Mouse (Mus musculus) lung, embryonic 15.5 days (tissue): Measurements from ENCODE around the gene Olfr199. TPM values are rescaled to one million over a fixed set of nuclear protein-coding genes. Genes with fewer than 3 reads are reported as not detected.
"Not testable (repeated sequence)": the region's sequence is repeated elsewhere in the genome, so short reads cannot be mapped to it uniquely, and the experiment has no call there.

Experiments used
- ATAC-seq: fragments of 200-750 bp; cut with Nextera tagmentation; 2 replicates; pipeline ENCODE4 v1.8.0; 2017; ENCODE audit warnings: moderate number of reproducible peaks, borderline replicate concordance; ENCODE audit not compliant: low FRiP score, low TSS enrichment; ENCODE audit errors: extremely low read depth
- H3K27ac ChIP-seq: fragments of 300-500 bp; sonication (generic); 2 replicates; pipeline ENCODE4 v1.5.1; 2015; ENCODE audit warnings: moderate library complexity, mild to moderate bottlenecking, inconsistent platforms
- H3K27me3 ChIP-seq: fragments of 300-500 bp; sonication (generic); 2 replicates; pipeline ENCODE4 v1.6.1; 2015; ENCODE audit warnings: inconsistent platforms
- H3K36me3 ChIP-seq: fragments of 300-500 bp; sonication (generic); 2 replicates; pipeline ENCODE4 v1.6.1; 2015; ENCODE audit warnings: inconsistent platforms
- H3K4me1 ChIP-seq: fragments of 300-500 bp; sonication (generic); 2 replicates; pipeline ENCODE4 v1.6.1; 2015; ENCODE audit warnings: inconsistent platforms
- H3K4me2 ChIP-seq: fragments of 300-500 bp; sonication (generic); 2 replicates; pipeline ENCODE4 v1.6.1; 2015; ENCODE audit warnings: inconsistent platforms, mild to moderate bottlenecking, moderate library complexity
- H3K4me3 ChIP-seq: fragments of 300-500 bp; sonication (generic); 2 replicates; pipeline ENCODE4 v1.5.1; 2015; ENCODE audit warnings: mild to moderate bottlenecking, inconsistent platforms
- H3K9ac ChIP-seq: fragments of 300-500 bp; sonication (generic); 2 replicates; pipeline ENCODE4 v1.6.1; 2015; ENCODE audit warnings: inconsistent platforms
- H3K9me3 ChIP-seq: fragments of 300-500 bp; sonication (generic); 2 replicates; pipeline ENCODE4 v1.6.1; 2016; ENCODE audit warnings: inconsistent platforms
- WGBS: fragments of 180-500 bp; shearing (Covaris S2); methylation state at CpG from one replicate; pipeline ENCODE4 v1.1.7; 2015; 5-methylcytosine and 5-hydroxymethylcytosine counted together
- polyA plus RNA-seq: library from polyadenylated mRNA; unstranded; fragments of >200 nt; fragmentation: Nextera tagmentation; extraction: Ambion mirVana; gene quantifications from 2 replicates; pipeline ENCODE4 v1.2.1, GENCODE M21; 2015

Gene Olfr199
- polyA plus RNA-seq = not detected in 2 replicates

- not testable (repeated sequence) for H3K9ac ChIP-seq, H3K4me1 ChIP-seq, H3K27me3 ChIP-seq, H3K4me3 ChIP-seq, H3K4me2 ChIP-seq, H3K27ac ChIP-seq, ATAC-seq, H3K9me3 ChIP-seq, H3K36me3 ChIP-seq
- 71% methylated on average over 1 of the region's 1 CpGs for WGBS
These were observed at the start of gene Olfr199 for GRCm38 (mm10) chr16:59219667-59220066. Gene Olfr199 (minus strand): TSS chr16:59219767.

GRCm38 (mm10) chr16:59269097-59269496, 49.5 kb upstream of the Olfr199 start:
- WGBS = 68% methylated on average over 4 of the region's 4 CpGs
- ATAC-seq, H3K4me2 ChIP-seq: not testable (repeated sequence)

GRCm38 (mm10) chr16:59249684-59250083, 30.1 kb upstream of the Olfr199 start:
- Histone ChIP-seq H3K36me3 (no peaks in the 10 kb centered on the region), H3K27ac (no peak overlapping the region), H3K9me3 (no peaks in the 10 kb centered on the region), H3K4me3 (no peak overlapping the region), H3K4me1 (no peaks in the 10 kb centered on the region), H3K27me3 (no peaks in the 10 kb centered on the region), H3K4me2 (no peak overlapping the region), H3K9ac (no peak overlapping the region)
- 80% methylated on average over 17 of the region's 17 CpGs for WGBS
- no peak for ATAC-seq

More at GRCm38 (mm10) chr16:59269097-59269496, 49.5 kb upstream of the Olfr199 start:
- not testable (repeated sequence) for H3K4me1 ChIP-seq, H3K36me3 ChIP-seq, H3K4me3 ChIP-seq, H3K9me3 ChIP-seq, H3K27me3 ChIP-seq, H3K9ac ChIP-seq, H3K27ac ChIP-seq

DNA sequence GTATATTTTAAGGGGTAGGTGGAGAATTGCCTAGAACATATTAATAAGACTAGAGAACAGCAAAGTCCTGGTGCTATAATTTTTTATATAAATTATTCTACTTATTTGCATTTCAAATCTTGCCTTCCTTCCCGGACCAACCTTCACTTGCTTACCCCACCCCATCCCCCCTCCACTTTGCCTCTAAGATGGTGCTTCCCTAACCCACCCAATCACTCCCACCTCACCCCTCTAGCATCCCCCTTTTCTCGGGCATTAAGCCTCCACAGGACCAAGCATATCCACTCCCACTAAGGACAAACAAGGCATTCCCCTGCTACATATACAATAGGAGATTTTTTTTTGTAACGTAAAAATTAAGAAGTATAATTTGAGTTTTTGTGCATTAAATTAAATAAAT, 1.7 kb downstream of the Olfr199 start:
- not testable (repeated sequence) for H3K27ac ChIP-seq, H3K4me1 ChIP-seq, H3K9me3 ChIP-seq, H3K4me3 ChIP-seq, ATAC-seq, H3K9ac ChIP-seq, H3K4me2 ChIP-seq, H3K27me3 ChIP-seq, H3K36me3 ChIP-seq
- 69% methylated on average over 3 of the region's 3 CpGs for WGBS

DNA sequence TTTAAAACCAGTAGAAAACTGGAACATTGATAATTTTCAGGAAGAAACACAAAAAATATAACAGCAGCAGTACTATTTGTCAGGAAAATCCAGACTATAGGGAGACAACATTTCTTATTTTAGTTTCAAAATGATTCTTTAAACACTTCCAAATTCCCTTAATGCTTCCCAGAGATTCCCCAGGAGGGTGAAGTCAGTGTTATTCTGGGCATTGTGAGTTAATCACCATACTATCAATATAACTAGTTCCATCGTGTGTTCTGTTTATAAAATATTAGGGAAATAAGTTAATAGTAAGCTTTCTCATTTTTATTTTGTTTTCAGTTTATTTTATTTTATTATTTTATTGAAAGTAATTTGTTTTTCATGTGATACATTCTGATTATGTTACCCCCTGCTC, 16.1 kb downstream of the Olfr199 start, which contains the start of gene Olfr198:
Gene Olfr198 (minus strand): TSS at position 101 of the 400 bp plus-strand sequence.
- H3K27me3 ChIP-seq, H3K27ac ChIP-seq, H3K9me3 ChIP-seq, H3K36me3 ChIP-seq, H3K4me2 ChIP-seq, H3K4me3 ChIP-seq, H3K9ac ChIP-seq, H3K4me1 ChIP-seq, ATAC-seq: not testable (repeated sequence)
- 56% methylated on average over 1 of the region's 1 CpGs for WGBS

DNA sequence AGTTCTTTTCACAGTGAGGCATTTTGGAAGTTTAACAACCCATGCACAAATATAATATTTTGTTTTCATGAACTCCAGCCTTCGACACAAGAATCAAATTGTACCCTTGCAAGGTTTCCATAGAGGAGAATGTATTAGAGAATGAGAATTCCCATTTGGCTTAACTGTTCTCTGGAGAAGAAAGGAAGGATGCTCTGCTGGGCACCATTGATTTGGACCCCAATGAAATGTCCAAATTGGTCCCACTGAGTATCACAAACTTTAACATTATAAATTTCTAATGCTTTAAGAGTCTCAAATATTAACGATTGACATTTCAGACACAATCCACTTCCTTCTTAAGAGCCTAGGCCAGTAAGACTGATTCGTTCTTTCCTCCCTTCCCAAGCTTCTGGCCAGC, 49.2 kb downstream of the Olfr199 start, which contains the start of gene Olfr196:
Gene Olfr196 (minus strand): TSS at position 101 of the 400 bp plus-strand sequence.
- no peaks in the 10 kb centered on the region for H3K27me3 ChIP-seq
- ATAC-seq = no peak
- H3K36me3 ChIP-seq = no peaks in the 10 kb centered on the region
- H3K4me3 ChIP-seq = no peak within 1 kb of the TSS
- H3K27ac ChIP-seq = no peak within 1 kb of the TSS
- H3K9ac ChIP-seq = no peak within 1 kb of the TSS
- 69% methylated on average over 3 of the region's 3 CpGs for WGBS
- no peaks in the 10 kb centered on the region for H3K4me1 ChIP-seq
- H3K9me3 ChIP-seq = no peaks in the 10 kb centered on the region
- no peak within 1 kb of the TSS for H3K4me2 ChIP-seq

Other genes with a start within 250 kb of the Olfr199 start
- gene Olfr183, start 224.4 kb downstream of the Olfr199 start, polyA plus RNA-seq = not detected in 2 replicates
- gene Olfr186, start 189.5 kb downstream of the Olfr199 start, polyA plus RNA-seq = not detected in 2 replicates
- not detected in 2 replicates for gene Olfr187, start 180.0 kb downstream of the Olfr199 start, polyA plus RNA-seq
- gene Olfr190, start 141.8 kb downstream of the Olfr199 start, polyA plus RNA-seq = not detected in 2 replicates
- gene Olfr191, start 129.9 kb downstream of the Olfr199 start, polyA plus RNA-seq = not detected in 2 replicates
- not detected in 2 replicates for gene Olfr193, start 107.9 kb downstream of the Olfr199 start, polyA plus RNA-seq
- gene Olfr194, start 98.7 kb downstream of the Olfr199 start, polyA plus RNA-seq = not detected in 2 replicates
- not detected in 2 replicates for gene Olfr195, start 72.7 kb downstream of the Olfr199 start, polyA plus RNA-seq
- gene Olfr196, start 49.3 kb downstream of the Olfr199 start, polyA plus RNA-seq = not detected in 2 replicates
- not detected in 2 replicates for gene Olfr198, start 16.2 kb downstream of the Olfr199 start, polyA plus RNA-seq
- gene Olfr201, start 52.9 kb upstream of the Olfr199 start, polyA plus RNA-seq = not detected in 2 replicates
- not detected in 2 replicates for gene Olfr202, start 67.0 kb upstream of the Olfr199 start, polyA plus RNA-seq
- gene Olfr203, start 79.1 kb upstream of the Olfr199 start, polyA plus RNA-seq = not detected in 2 replicates
- gene Olfr204, start 98.5 kb upstream of the Olfr199 start, polyA plus RNA-seq = not detected in 2 replicates
- not detected in 2 replicates for gene Olfr205, start 111.4 kb upstream of the Olfr199 start, polyA plus RNA-seq
- not detected in 2 replicates for gene Olfr206, start 129.5 kb upstream of the Olfr199 start, polyA plus RNA-seq
- not detected in 2 replicates for gene Olfr209, start 144.2 kb upstream of the Olfr199 start, polyA plus RNA-seq
- gene Gabrr3, start 187.6 kb upstream of the Olfr199 start, polyA plus RNA-seq = not detected in 2 replicates